Mouse (Mus musculus): ENCODE measurements at regions not wholly inside any gene's neighbourhood (a gene's known extent, or its start where the extent isn't known, plus 50 kb on each side); places are given as distances from the start of the nearest gene placed in this dataset.

- intact Hi-C loops (cut with DNase I) = no loop called here
- no peak for DNase-seq (ENCODE audit: extremely low spot score in 1 of 2, low spot score in 2 of 2)
Observed at GRCm38 (mm10) chr16:30879878-30880277, 201.4 kb downstream of the Xxylt1 start.

GRCm38 (mm10) chr16:30880682-30881081, 200.6 kb downstream of the Xxylt1 start:
- intact Hi-C loops (cut with DNase I) = no loop called here
- no peak for DNase-seq (ENCODE audit: extremely low spot score in 1 of 2, low spot score in 2 of 2)

GRCm38 (mm10) chr16:30881186-30881585, 200.0 kb downstream of the Xxylt1 start:
- intact Hi-C loops (cut with DNase I) = no loop called here
- DNase-seq (ENCODE audit: extremely low spot score in 1 of 2, low spot score in 2 of 2) = no peak

GRCm38 (mm10) chr16:30883490-30884188, 197.6 kb downstream of the Xxylt1 start:
- DNase-seq (ENCODE audit: extremely low spot score in 1 of 2, low spot score in 2 of 2) = no peak
- intact Hi-C loops (cut with DNase I) = no loop called here

GRCm38 (mm10) chr16:30884189-30884551, 197.1 kb downstream of the Xxylt1 start:
- no peak for DNase-seq (ENCODE audit: extremely low spot score in 1 of 2, low spot score in 2 of 2)
- intact Hi-C loops (cut with DNase I) = no loop called here

- intact Hi-C loops (cut with DNase I) = no loop called here
Observed at GRCm38 (mm10) chr16:30886982-30887381, 194.2 kb downstream of the Xxylt1 start.

GRCm38 (mm10) chr16:30887536-30887935, 193.7 kb downstream of the Xxylt1 start:
- no peak for DNase-seq (ENCODE audit: extremely low spot score in 1 of 2, low spot score in 2 of 2)
- intact Hi-C loops (cut with DNase I) = no loop called here

More at GRCm38 (mm10) chr16:30886982-30887381, 194.2 kb downstream of the Xxylt1 start:
- no peak for DNase-seq (ENCODE audit: extremely low spot score in 1 of 2, low spot score in 2 of 2)

- intact Hi-C loops (cut with DNase I) = no loop called here
Observed at GRCm38 (mm10) chr16:30888556-30889323, 192.5 kb downstream of the Xxylt1 start.

GRCm38 (mm10) chr16:30892606-30893005, 188.6 kb downstream of the Xxylt1 start:
- no peak for DNase-seq (ENCODE audit: extremely low spot score in 1 of 2, low spot score in 2 of 2)
- intact Hi-C loops (cut with DNase I) = no loop called here

More at GRCm38 (mm10) chr16:30888556-30889323, 192.5 kb downstream of the Xxylt1 start:
- no peak for DNase-seq (ENCODE audit: extremely low spot score in 1 of 2, low spot score in 2 of 2)

GRCm38 (mm10) chr16:30894086-30894485, 187.1 kb downstream of the Xxylt1 start:
- no peak for DNase-seq (ENCODE audit: extremely low spot score in 1 of 2, low spot score in 2 of 2)
- intact Hi-C loops (cut with DNase I) = no loop called here

- intact Hi-C loops (cut with DNase I) = no loop called here
Observed at GRCm38 (mm10) chr16:30895021-30895420, 186.2 kb downstream of the Xxylt1 start.

GRCm38 (mm10) chr16:30897371-30897770, 183.9 kb downstream of the Xxylt1 start:
- intact Hi-C loops (cut with DNase I) = no loop called here
- DNase-seq (ENCODE audit: extremely low spot score in 1 of 2, low spot score in 2 of 2) = no peak

More at GRCm38 (mm10) chr16:30895021-30895420, 186.2 kb downstream of the Xxylt1 start:
- no peak for DNase-seq (ENCODE audit: extremely low spot score in 1 of 2, low spot score in 2 of 2)

- no peak for DNase-seq (ENCODE audit: extremely low spot score in 1 of 2, low spot score in 2 of 2)
- intact Hi-C loops (cut with DNase I) = no loop called here
Observed at GRCm38 (mm10) chr16:30900121-30900520, 181.1 kb downstream of the Xxylt1 start.

- no peak for DNase-seq (ENCODE audit: extremely low spot score in 1 of 2, low spot score in 2 of 2)
- intact Hi-C loops (cut with DNase I) = no loop called here
Observed at GRCm38 (mm10) chr16:30901309-30901708, 179.9 kb downstream of the Xxylt1 start.
